Mouse (Mus musculus) CH12.LX (cell line): ENCODE data around the gene Tut7. TPM values are rescaled to one million over a fixed set of nuclear protein-coding genes. Genes with fewer than 3 reads are reported as not detected.

ENCODE experiments used
- DNase-seq: peaks from one replicate; pipeline ENCODE4 v3.0.0-alpha.2; 2013; ENCODE audit errors: extremely low read depth
- H3K27ac ChIP-seq: 2 replicates; pipeline ENCODE4 v1.5.1; 2012; ENCODE audit warnings: low read depth, mild to moderate bottlenecking, control low read depth, moderate library complexity; ENCODE audit not compliant: insufficient read depth
- H3K27me3 ChIP-seq: replicated peaks from 2 replicates; pipeline ENCODE3; 2012; ENCODE audit warnings: inconsistent platforms
- H3K36me3 ChIP-seq, 2 experiments: replicated peaks in 1 of 2; 2 replicates each; pipeline versions ENCODE3 to v1.6.1; 2012; ENCODE audit warnings: inconsistent platforms in 1 of 2, low read length in 1 of 2, mild to moderate bottlenecking in 1 of 2, mixed read lengths in 1 of 2, moderate library complexity in 1 of 2; ENCODE audit not compliant: control insufficient read depth in 1 of 2, insufficient read depth in 1 of 2
- H3K4me1 ChIP-seq, 2 experiments: 2 replicates each; pipeline ENCODE4 v1.6.1; 2012; ENCODE audit warnings: inconsistent platforms in 1 of 2, moderate library complexity in 1 of 2; ENCODE audit not compliant: insufficient read depth in 2 of 2, control insufficient read depth in 1 of 2
- H3K4me2 ChIP-seq: 2 replicates; pipeline ENCODE4 v1.6.1; 2012; ENCODE audit warnings: low read depth, mild to moderate bottlenecking, control low read depth; ENCODE audit not compliant: poor library complexity, insufficient read depth, severe bottlenecking
- H3K4me3 ChIP-seq, 3 experiments: fragments of 150-350 bp in 1 of 3; sonication (generic) in 1 of 3; replicated peaks in 1 of 3; 2 replicates each; pipeline versions ENCODE3 to v1.5.1; 2011 to 2012; ENCODE audit warnings: low read depth in 2 of 3, low read length in 2 of 3, mild to moderate bottlenecking in 2 of 3, moderate library complexity in 2 of 3, control low read depth in 1 of 3, improper control_type of control experiment in 1 of 3, inconsistent platforms in 1 of 3, mixed read lengths in 1 of 3; ENCODE audit not compliant: poor library complexity in 1 of 3
- H3K79me2 ChIP-seq: replicated peaks from 2 replicates; pipeline ENCODE4 v1.6.1; 2012; ENCODE audit warnings: mild to moderate bottlenecking, moderate library complexity; ENCODE audit not compliant: control insufficient read depth, poor library complexity, insufficient read depth, severe bottlenecking; ENCODE audit errors: extremely low read depth
- H3K9ac ChIP-seq: 2 replicates; pipeline ENCODE4 v1.6.1; 2012; ENCODE audit warnings: low read depth, mild to moderate bottlenecking, control low read depth, moderate library complexity; ENCODE audit not compliant: insufficient read depth
- H3K9me3 ChIP-seq: replicated peaks from 2 replicates; pipeline ENCODE3; 2012; ENCODE audit warnings: low read length, inconsistent platforms, mixed read lengths
- BHLHE40 ChIP-seq: IDR thresholded peaks from 2 replicates; pipeline ENCODE4 v1.6.1; 2011; ENCODE audit warnings: mild to moderate bottlenecking, low read depth, low read length, improper control_type of control experiment
- CHD2 ChIP-seq: IDR thresholded peaks from 2 replicates; pipeline ENCODE4 v1.6.1; 2011; ENCODE audit warnings: low read length, improper control_type of control experiment
- CTCF ChIP-seq, 2 experiments: IDR thresholded peaks in 1 of 2; conservative IDR thresholded peaks in 1 of 2; 2 replicates each; pipeline ENCODE4 v1.5.1; 2011 to 2012; ENCODE audit warnings: low read depth in 2 of 2, low read length in 2 of 2, improper control_type of control experiment in 1 of 2, inconsistent platforms in 1 of 2, mild to moderate bottlenecking in 1 of 2, moderate library complexity in 1 of 2
- E2F4 ChIP-seq: IDR thresholded peaks from 2 replicates; pipeline ENCODE4 v1.6.1; 2011; ENCODE audit warnings: low read depth, low read length, improper control_type of control experiment; ENCODE audit not compliant: insufficient replicate concordance
- ELF1 ChIP-seq: IDR thresholded peaks from 2 replicates; pipeline ENCODE4 v1.6.1; 2014; ENCODE audit warnings: low read depth, mild to moderate bottlenecking, inconsistent platforms, low read length, improper control_type of control experiment
- EP300 ChIP-seq: IDR thresholded peaks from 2 replicates; pipeline ENCODE4 v1.6.1; 2011; ENCODE audit warnings: low read length, improper control_type of control experiment
- HCFC1 ChIP-seq: IDR thresholded peaks from 2 replicates; pipeline ENCODE4 v1.6.1; 2012; ENCODE audit warnings: low read depth, mild to moderate bottlenecking, inconsistent platforms, low read length, improper control_type of control experiment
- IRF4 ChIP-seq: IDR thresholded peaks from 2 replicates; pipeline ENCODE4 v1.6.1; 2014; ENCODE audit warnings: low read depth, mild to moderate bottlenecking, inconsistent platforms, low read length, improper control_type of control experiment
- JUN ChIP-seq: IDR thresholded peaks from 2 replicates; pipeline ENCODE4 v1.6.1; 2011; ENCODE audit warnings: low read depth, mild to moderate bottlenecking, low read length, improper control_type of control experiment, moderate library complexity; ENCODE audit not compliant: insufficient read depth
- JUND ChIP-seq: conservative IDR thresholded peaks from 2 replicates; pipeline ENCODE4 v1.6.1; 2011; ENCODE audit warnings: low read depth, low read length, improper control_type of control experiment
- KAT2A ChIP-seq: IDR thresholded peaks from 2 replicates; pipeline ENCODE4 v1.6.1; 2012; ENCODE audit warnings: low read length, improper control_type of control experiment, inconsistent platforms; ENCODE audit not compliant: insufficient replicate concordance
- MAX ChIP-seq: IDR thresholded peaks from 2 replicates; pipeline ENCODE4 v1.6.1; 2011; ENCODE audit warnings: low read length, improper control_type of control experiment
- MAZ ChIP-seq: IDR thresholded peaks from 2 replicates; pipeline ENCODE4 v1.6.1; 2012; ENCODE audit warnings: low read depth, mild to moderate bottlenecking, inconsistent platforms, low read length, improper control_type of control experiment, moderate library complexity
- MXI1 ChIP-seq: IDR thresholded peaks from 2 replicates; pipeline ENCODE4 v1.6.1; 2011; ENCODE audit warnings: mild to moderate bottlenecking, low read depth, low read length, improper control_type of control experiment
- MYC ChIP-seq: IDR thresholded peaks from 2 replicates; pipeline ENCODE4 v1.6.1; 2011; ENCODE audit warnings: low read depth, mild to moderate bottlenecking, improper control_type of control experiment, low read length
- PAX5 ChIP-seq: IDR thresholded peaks from 2 replicates; pipeline ENCODE4 v1.6.1; 2012; ENCODE audit warnings: low read length, inconsistent platforms, mixed read lengths
- POLR2AphosphoS2 ChIP-seq: IDR thresholded peaks from 2 replicates; pipeline ENCODE4 v1.6.1; 2011; ENCODE audit warnings: low read depth, low read length, improper control_type of control experiment
- RCOR1 ChIP-seq: conservative IDR thresholded peaks from 2 replicates; pipeline ENCODE4 v1.6.1; 2012; ENCODE audit warnings: low read depth, mild to moderate bottlenecking, inconsistent platforms, low read length, improper control_type of control experiment
- SMC3 ChIP-seq: IDR thresholded peaks from 2 replicates; pipeline ENCODE4 v1.6.1; 2011; ENCODE audit warnings: low read depth, low read length, improper control_type of control experiment
- TBP ChIP-seq: conservative IDR thresholded peaks from 2 replicates; pipeline ENCODE4 v1.6.1; 2011; ENCODE audit warnings: low read depth, low read length, improper control_type of control experiment
- TCF12 ChIP-seq: IDR thresholded peaks from 2 replicates; pipeline ENCODE4 v1.6.1; 2014; ENCODE audit warnings: low read depth, mild to moderate bottlenecking, inconsistent platforms, low read length, improper control_type of control experiment
- UBTF ChIP-seq: IDR thresholded peaks from 2 replicates; pipeline ENCODE4 v1.6.1; 2012; ENCODE audit warnings: low read depth, mild to moderate bottlenecking, inconsistent platforms, low read length, improper control_type of control experiment, moderate library complexity
- USF1 ChIP-seq: IDR thresholded peaks from 2 replicates; pipeline ENCODE4 v1.6.1; 2014; ENCODE audit warnings: low read depth, mild to moderate bottlenecking, inconsistent platforms, low read length, improper control_type of control experiment
- USF2 ChIP-seq: conservative IDR thresholded peaks from 2 replicates; pipeline ENCODE4 v1.6.1; 2011; ENCODE audit warnings: low read depth, low read length, improper control_type of control experiment
- ZKSCAN1 ChIP-seq: IDR thresholded peaks from 2 replicates; pipeline ENCODE4 v1.6.1; 2012; ENCODE audit warnings: low read depth, inconsistent platforms, low read length, improper control_type of control experiment, borderline replicate concordance
- ZNF384 ChIP-seq: IDR thresholded peaks from 2 replicates; pipeline ENCODE4 v1.6.1; 2012; ENCODE audit warnings: low read depth, low read length, improper control_type of control experiment, inconsistent platforms
- dilution Hi-C: fragments of 300-500 bp; cut with MboI; formaldehyde crosslinking; loops from 2 replicates; pipeline ENCODE4 v1.14.3; 2020; ENCODE audit warnings: low sequenced_read_pairs; ENCODE audit not compliant: extremely low pct_unique_long_range_greater_than_20kb, extremely low pct_ligation_motif_present
- in situ Hi-C: fragments of 300-500 bp; cut with MboI; formaldehyde crosslinking; loops from 3 replicates; pipeline ENCODE4 v1.14.3; 2019; ENCODE audit warnings: low sequenced_read_pairs, low pct_ligation_motif_present, low pct_unique_long_range_greater_than_20kb, mixed read lengths
- polyA plus RNA-seq: library from polyadenylated mRNA; unstranded; fragments of >175 nt; gene quantifications from 2 replicates; pipeline ENCODE4 v1.2.1, GENCODE M21; 2012; ENCODE audit warnings: low read depth; ENCODE audit not compliant: insufficient read length
- total RNA-seq, 2 experiments: library from RNA; depleted of rRNA; stranded (reverse); fragments of 300-350 nt in 1 of 2; fragments of >200 nt in 1 of 2; gene quantifications; 2 replicates each; pipeline ENCODE4 v1.2.3; 2012 to 2014

Gene Tut7
- total and polyA plus RNA-seq, 3 experiments: 14.3 to 21.6 (median 17.9) TPM

- Histone ChIP-seq H3K27ac (no peak overlapping the region), H3K4me2 (peak overlapping the region; percentile 32; the same call in 1 of the 2 replicates), H3K9me3 (no peaks in the 10 kb centered on the region), H3K9ac (no peak overlapping the region), H3K27me3 (peaks cover 2% of the 10 kb centered on the region), H3K4me1 (0 out of 4 replicates have a peak, but pooled peaks cover 0 to 3% of the 10 kb centered on the region in 2 experiments), H3K79me2 (no peaks in the 10 kb centered on the region)
- no peak for DNase-seq
- dilution Hi-C loops: no loop called here
- TF ChIP-seq HCFC1 (no peak), TBP (no peak), EP300 (no peak), MAX (no peak), MYC (no peak), JUND (no peak), UBTF (no peak), JUN (no peak), CHD2 (no peak), ZKSCAN1 (no peak), POLR2AphosphoS2 (no peak)
- TF ChIP-seq, all 38 proteins: peak for 0
- Histone ChIP-seq H3K4me3 (no peak overlapping the region), H3K36me3 (no peaks in the 10 kb centered on the region)
- in situ Hi-C loops: loop anchor here (25.0 kb wide), 1 partner anchor 1196 kb away; no protein-coding TSS in a partner anchor
These were observed 9.9 kb upstream of the Tut7 start for GRCm38 (mm10) chr13:59832871-59833270.

- DNase-seq: no peak
- H3K9ac ChIP-seq: no peak overlapping the region
- H3K4me1 ChIP-seq: 0 out of 4 replicates have a peak, but pooled peaks cover 0 to 3% of the 10 kb centered on the region in 2 experiments
- no peak overlapping the region for H3K4me3 ChIP-seq
- TF ChIP-seq KAT2A (no peak), JUN (no peak), TCF12 (no peak), HCFC1 (no peak), CTCF (conservative IDR thresholded peaks at IDR 0.05 in 1 of 2, IDR thresholded peaks at IDR 0.05 in 1 of 2; ENCODE audit: low read depth in 2 of 2, low read length in 2 of 2) (no peak), USF1 (no peak), EP300 (no peak), PAX5 (no peak), IRF4 (no peak), SMC3 (no peak), USF2 (no peak), MYC (no peak), E2F4 (no peak), MAZ (no peak), BHLHE40 (no peak), ELF1 (no peak), UBTF (no peak), ZNF384 (no peak), MXI1 (no peak), RCOR1 (no peak)
- no peak overlapping the region for H3K27ac ChIP-seq
- dilution Hi-C loops: no loop called here
- no peaks in the 10 kb centered on the region for H3K9me3 ChIP-seq
- peaks cover 2% of the 10 kb centered on the region for H3K27me3 ChIP-seq
- no peaks in the 10 kb centered on the region for H3K36me3 ChIP-seq
- in situ Hi-C loops: loop anchor here (25.0 kb wide), 1 partner anchor 1195 kb away; no protein-coding TSS in a partner anchor
- H3K79me2 ChIP-seq: no peaks in the 10 kb centered on the region
- peak overlapping the region; percentile 32; the same call in 1 of the 2 replicates for H3K4me2 ChIP-seq
These were observed 9.5 kb upstream of the Tut7 start for GRCm38 (mm10) chr13:59832454-59832853.
